ENCODE assay signal across 9 mouse cellular contexts in genomic region chr2:61354104-61354503, GRCm38 (mm10).
DNase-seq lines count a peak whose midpoint lies in the region; ATAC-seq and TF ChIP-seq lines count a peak whose summit lies in the region.
"Had no signal": no experiment of that assay in that cellular context is flagged by ENCODE, and none has a peak within 500 bp of the region (broad histone marks: within the 10 kb centered on the region; RNA-seq: fewer than 3 reads in every experiment).

No protein-coding gene starts in this region.

- no peaks in the 10 kb centered on the region for H3K36me3 ChIP-seq in heart, adult 2 months (ENCODE audit: control insufficient read depth, insufficient read depth, low read length)
- no peaks in the 10 kb centered on the region for H3K36me3 ChIP-seq in heart, embryonic 11.5 days (ENCODE audit: control insufficient read depth, insufficient read depth, low read length)
- no peaks in the 10 kb centered on the region for H3K36me3 ChIP-seq in embryonic facial prominence, embryonic 15.5 days
- H3K36me3 ChIP-seq in limb, embryonic 10.5 days: no peaks in the 10 kb centered on the region
- H3K36me3 ChIP-seq in thymus, adult 2 months (ENCODE audit: control insufficient read depth, insufficient read depth, low read length): no peaks in the 10 kb centered on the region
- H3K36me3 ChIP-seq: heart, embryonic 13.5 days had no signal

- no peaks in the 10 kb centered on the region for H3K27me3 ChIP-seq in heart, adult 2 months (ENCODE audit: control insufficient read depth, insufficient read depth, low read length)
- no peaks in the 10 kb centered on the region for H3K27me3 ChIP-seq in heart, embryonic 11.5 days (ENCODE audit: control insufficient read depth, insufficient read depth, low read length)
- H3K27me3 ChIP-seq in embryonic facial prominence, embryonic 15.5 days: no peaks in the 10 kb centered on the region
- H3K27me3 ChIP-seq in limb, embryonic 10.5 days (ENCODE audit: low read depth, poor library complexity, severe bottlenecking): no peaks in the 10 kb centered on the region
- H3K27me3 ChIP-seq in thymus, adult 2 months (ENCODE audit: control insufficient read depth, insufficient read depth, low read length): no peaks in the 10 kb centered on the region
- H3K27me3 ChIP-seq: heart, embryonic 13.5 days had no signal

- H3K79me2 ChIP-seq in heart, adult 2 months (replicated peaks; ENCODE audit: control insufficient read depth, insufficient read depth, low read length): no peaks in the 10 kb centered on the region

- TF ChIP-seq POLR2A in heart, adult 2 months (IDR thresholded peaks at IDR 0.05; ENCODE audit: insufficient read depth, low read depth, low read length): no peak
- no peak for TF ChIP-seq POLR2A in thymus, adult 2 months (IDR thresholded peaks at IDR 0.05; ENCODE audit: control insufficient read depth, extremely low read depth, insufficient read depth, low read length, poor library complexity)

- TF ChIP-seq EP300 in heart, adult 2 months (IDR thresholded peaks at IDR 0.05; ENCODE audit: insufficient read depth, low read depth, low read length): no peak

- TF ChIP-seq CTCF in heart, adult 2 months (IDR thresholded peaks at IDR 0.05): no peak
- TF ChIP-seq CTCF in thymus, adult 2 months (IDR thresholded peaks at IDR 0.05; ENCODE audit: borderline replicate concordance, control insufficient read depth, extremely low read depth, insufficient read depth, low read length, poor library complexity): no peak

- no peaks in the 10 kb centered on the region for H3K9me3 ChIP-seq in heart, embryonic 11.5 days (replicated peaks; ENCODE audit: control insufficient read depth, low read length)
- H3K9me3 ChIP-seq in embryonic facial prominence, embryonic 15.5 days (replicated peaks): no peaks in the 10 kb centered on the region
- H3K9me3 ChIP-seq in limb, embryonic 10.5 days (replicated peaks): no peaks in the 10 kb centered on the region
- H3K9me3 ChIP-seq: heart, embryonic 13.5 days had no signal

- peak; percentile 21 to 22 for DNase-seq in heart, adult 2 months
- peak; percentile 33 for DNase-seq in Muller cell, postnatal 12 days (ENCODE audit: inconsistent ontology term)
- DNase-seq in limb, embryonic 10.5 days (ENCODE audit: low spot score): peak; percentile 58
- DNase-seq in layer of hippocampus, adult 11-12 months (ENCODE audit: low spot score): no peak
- DNase-seq in thymus, adult 2 months: no peak
- no peak for DNase-seq in cerebellum, postnatal 4 days (ENCODE audit: low spot score in 2 of 2)

- intact Hi-C loops in heart, adult 2 months (cut with DNase I): no loop called here

- H3K4me1 ChIP-seq in heart, adult 2 months (ENCODE audit: control insufficient read depth, insufficient read depth, low read length): no peaks in the 10 kb centered on the region
- H3K4me1 ChIP-seq in heart, embryonic 11.5 days (ENCODE audit: control insufficient read depth, insufficient read depth, low read length): no peaks in the 10 kb centered on the region
- H3K4me1 ChIP-seq in embryonic facial prominence, embryonic 15.5 days: 0 out of 2 replicates have a peak, but pooled peaks cover 10% of the 10 kb centered on the region
- H3K4me1 ChIP-seq in limb, embryonic 10.5 days: peaks cover 30% of the 10 kb centered on the region
- no peaks in the 10 kb centered on the region for H3K4me1 ChIP-seq in thymus, adult 2 months (replicated peaks; ENCODE audit: control insufficient read depth, insufficient read depth, low read length)
- H3K4me1 ChIP-seq: heart, embryonic 13.5 days had no signal

- H3K9ac ChIP-seq in heart, adult 2 months (ENCODE audit: low read depth, low read length): no peak overlapping the region
- no peak overlapping the region for H3K9ac ChIP-seq in heart, embryonic 11.5 days (ENCODE audit: low read depth, low read length)
- no peak overlapping the region for H3K9ac ChIP-seq in embryonic facial prominence, embryonic 15.5 days
- H3K9ac ChIP-seq: heart, embryonic 13.5 days had no signal

- H3K4me2 ChIP-seq in heart, embryonic 11.5 days: no peak overlapping the region
- H3K4me2 ChIP-seq in embryonic facial prominence, embryonic 15.5 days (replicated peaks): no peak overlapping the region
- H3K4me2 ChIP-seq: heart, embryonic 13.5 days had no signal

- 74% methylated on average over 8 of the region's 8 CpGs for WGBS in heart, adult 2 months
- WGBS in heart, embryonic 11.5 days (ENCODE audit: insufficient replicate concordance): 75% methylated on average over 8 of the region's 8 CpGs
- whole genome bisulfite sequencing in embryonic facial prominence, embryonic 15.5 days: 22% methylated on average over 8 of the region's 8 CpGs
- WGBS in limb, embryonic 10.5 days: 27% methylated on average over 8 of the region's 8 CpGs
- 69% methylated on average over 8 of the region's 8 CpGs for WGBS in thymus, adult 2 months

- ATAC-seq in heart, embryonic 11.5 days (replicated peaks; ENCODE audit: insufficient number of reproducible peaks, low FRiP score, low TSS enrichment): no peak
- ATAC-seq in embryonic facial prominence, embryonic 15.5 days (ENCODE audit: insufficient number of reproducible peaks, low FRiP score, low TSS enrichment, low read depth): peak; percentile 92

- H3K27ac ChIP-seq in heart, adult 2 months: no peak overlapping the region
- no peak overlapping the region for H3K27ac ChIP-seq in heart, embryonic 11.5 days (ENCODE audit: low read depth, low read length)
- peak overlapping the region; percentile 78 for H3K27ac ChIP-seq in embryonic facial prominence, embryonic 15.5 days (replicated peaks)
- H3K27ac ChIP-seq in limb, embryonic 10.5 days: peak overlapping the region; percentile 85
- H3K27ac ChIP-seq in thymus, adult 2 months (ENCODE audit: control insufficient read depth, insufficient read depth, low read length): no peak overlapping the region
- H3K27ac ChIP-seq: heart, embryonic 13.5 days had no signal

- H3K4me3 ChIP-seq in heart, adult 2 months: no peak overlapping the region
- H3K4me3 ChIP-seq in heart, embryonic 11.5 days (ENCODE audit: low read depth, low read length): no peak overlapping the region
- no peak overlapping the region for H3K4me3 ChIP-seq in embryonic facial prominence, embryonic 15.5 days (replicated peaks)
- H3K4me3 ChIP-seq in limb, embryonic 10.5 days: no peak overlapping the region
- no peak overlapping the region for H3K4me3 ChIP-seq in thymus, adult 2 months (ENCODE audit: control insufficient read depth, insufficient read depth, low read length)
- H3K4me3 ChIP-seq: heart, embryonic 13.5 days had no signal

Comparison
In these comparisons a context has a peak if more than half of its experiments do, and no peak if none do; other contexts are left out.
1. DNase-seq: peak in heart, adult 2 months (2 of 2), Muller cell, postnatal 12 days (single experiment) and limb, embryonic 10.5 days (single experiment); none in layer of hippocampus, adult 11-12 months (single experiment), thymus, adult 2 months (single experiment) and cerebellum, postnatal 4 days (0 of 2).
2. H3K27ac ChIP-seq: peak in embryonic facial prominence, embryonic 15.5 days (single experiment) and limb, embryonic 10.5 days (single experiment); none in heart, adult 2 months (single experiment), heart, embryonic 11.5 days (single experiment) and thymus, adult 2 months (single experiment).